Mouse (Mus musculus) NIH3T3 (cell line): ENCODE results near the gene Slc17a6.
A peak's percentile ranks its signal among the peaks of the same experiment; 100 is the strongest.
"Not testable (repeated sequence)": the region's sequence is repeated elsewhere in the genome, so short reads cannot be mapped to it uniquely, and the experiment has no call there.

Source experiments
- DNase-seq: peaks from one replicate; pipeline ENCODE4 v3.0.0-alpha.2; 2012; ENCODE audit warnings: low read depth

The Slc17a6 gene

DNA sequence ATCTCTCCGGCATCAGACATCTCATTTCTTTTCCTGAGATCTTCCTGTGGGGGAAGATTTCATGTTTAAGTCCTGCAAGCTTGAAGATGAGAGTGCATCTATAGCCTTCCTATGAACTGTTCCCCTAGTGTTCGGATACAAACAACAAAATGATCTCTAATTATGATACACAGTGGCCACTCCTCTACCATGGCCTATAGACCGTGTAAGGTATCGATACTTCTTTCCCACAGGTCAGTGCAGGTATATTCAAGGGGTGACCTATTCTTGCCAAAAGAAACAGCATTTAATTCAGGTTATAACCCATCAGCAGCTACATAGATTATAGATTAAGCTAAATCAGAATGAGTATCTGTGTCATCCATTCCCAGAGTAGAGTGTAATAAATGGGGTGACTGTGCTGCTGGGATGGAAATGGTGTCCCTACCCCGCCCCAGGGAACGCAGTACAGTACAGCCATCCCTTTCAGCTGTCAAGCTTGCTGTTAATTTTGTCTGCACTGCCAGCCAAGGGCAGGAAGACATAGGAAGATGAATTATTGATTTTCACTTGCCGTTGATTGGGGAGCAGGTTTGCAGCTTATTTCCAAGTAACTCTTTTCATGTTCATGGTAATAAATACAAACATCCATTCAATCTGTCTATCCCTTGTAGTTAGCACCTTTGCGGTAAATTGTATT, 71.9 kb downstream of the Slc17a6 start:
- no peak for DNase-seq

DNA sequence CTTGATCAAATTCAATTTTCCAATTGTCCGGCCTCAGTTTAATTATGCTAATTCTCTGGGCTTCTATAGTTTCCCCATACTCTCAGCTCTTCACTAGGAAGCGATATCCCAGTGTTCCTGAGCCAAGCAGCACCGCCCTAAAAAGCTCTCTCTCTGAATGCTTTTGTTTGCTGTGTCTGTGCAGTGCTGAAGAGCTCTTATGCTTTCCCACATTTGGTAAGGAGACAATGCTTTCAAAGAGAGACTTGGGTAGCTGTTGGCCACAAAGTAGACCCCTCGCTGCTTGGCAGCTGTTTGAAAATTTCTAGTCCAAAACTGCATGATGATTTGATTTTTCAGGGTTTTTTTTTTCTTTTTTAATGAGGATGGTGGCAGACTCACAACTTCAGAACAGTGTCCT, 72.6 kb downstream of the Slc17a6 start:
- no peak for DNase-seq

- DNase-seq: peak; percentile 78
Observed at GRCm38 (mm10) chr7:51709508-51709907, 87.7 kb downstream of the Slc17a6 start.

GRCm38 (mm10) chr7:51710346-51710745, 88.5 kb downstream of the Slc17a6 start:
- DNase-seq: not testable (repeated sequence)

GRCm38 (mm10) chr7:51715771-51716170, 94.0 kb downstream of the Slc17a6 start:
- DNase-seq: peak; percentile 69
